Mouse (Mus musculus): ENCODE data around the gene Pafah1b3.

Gene Pafah1b3

GRCm38 (mm10) chr7:25282731-25283211 lies 15.0 kb downstream of the Pafah1b3 start:
- peak; percentile 50 for DNase-seq (ENCODE audit: extremely low read depth, insufficient read length, low spot score)

- peak; percentile 99 for DNase-seq (ENCODE audit: extremely low read depth, insufficient read length, low spot score)
These were observed 15.8 kb downstream of the Pafah1b3 start for GRCm38 (mm10) chr7:25281734-25282601.

- no peak for DNase-seq (ENCODE audit: extremely low read depth, insufficient read length, low spot score)
These were observed 16.5 kb downstream of the Pafah1b3 start for GRCm38 (mm10) chr7:25281166-25281733.

GRCm38 (mm10) chr7:25279861-25280791 lies 17.7 kb downstream of the Pafah1b3 start:
- DNase-seq (ENCODE audit: extremely low read depth, insufficient read length, low spot score), result peak; percentile 77

DNA sequence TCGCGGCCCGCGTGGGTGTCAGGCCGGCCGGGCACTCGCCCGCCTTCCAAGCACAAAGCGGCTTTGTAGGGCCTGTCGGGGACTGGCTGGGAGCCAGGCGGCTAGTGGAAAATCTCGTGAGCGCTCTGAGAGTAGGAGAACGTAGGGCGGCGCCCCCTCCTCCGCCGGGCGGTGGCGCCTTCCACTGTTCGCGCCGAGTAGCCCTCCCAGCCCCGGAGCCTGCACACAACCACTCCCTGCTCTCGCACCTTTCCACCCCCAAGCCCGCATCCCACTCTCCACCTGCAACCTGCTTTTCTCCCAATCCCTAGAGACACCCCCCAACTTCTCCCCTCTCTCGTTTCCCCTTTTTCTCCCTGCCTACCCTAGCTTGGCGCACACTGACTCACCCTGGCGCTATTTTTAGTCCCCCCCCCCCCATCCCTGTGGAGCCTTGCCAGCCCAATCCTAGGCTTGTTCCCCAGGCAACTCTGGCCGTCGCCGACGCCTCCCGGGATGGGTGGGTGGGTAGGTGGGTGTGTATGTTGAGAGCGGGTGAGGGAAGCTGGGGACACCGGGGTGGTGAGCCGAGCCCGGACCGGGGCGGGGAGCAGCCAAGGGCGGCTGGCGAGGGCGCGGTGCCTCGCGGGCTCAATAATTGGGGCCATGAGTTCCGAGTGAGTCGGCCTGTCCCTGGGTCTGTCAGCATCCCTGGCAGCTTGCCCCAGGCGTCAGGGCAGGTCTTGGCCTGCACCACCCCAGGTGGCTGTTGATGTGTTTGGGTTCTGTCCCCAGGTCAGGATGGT lies 18.5 kb downstream of the Pafah1b3 start:
- peak; percentile 89 for DNase-seq (ENCODE audit: extremely low read depth, insufficient read length, low spot score)

DNA sequence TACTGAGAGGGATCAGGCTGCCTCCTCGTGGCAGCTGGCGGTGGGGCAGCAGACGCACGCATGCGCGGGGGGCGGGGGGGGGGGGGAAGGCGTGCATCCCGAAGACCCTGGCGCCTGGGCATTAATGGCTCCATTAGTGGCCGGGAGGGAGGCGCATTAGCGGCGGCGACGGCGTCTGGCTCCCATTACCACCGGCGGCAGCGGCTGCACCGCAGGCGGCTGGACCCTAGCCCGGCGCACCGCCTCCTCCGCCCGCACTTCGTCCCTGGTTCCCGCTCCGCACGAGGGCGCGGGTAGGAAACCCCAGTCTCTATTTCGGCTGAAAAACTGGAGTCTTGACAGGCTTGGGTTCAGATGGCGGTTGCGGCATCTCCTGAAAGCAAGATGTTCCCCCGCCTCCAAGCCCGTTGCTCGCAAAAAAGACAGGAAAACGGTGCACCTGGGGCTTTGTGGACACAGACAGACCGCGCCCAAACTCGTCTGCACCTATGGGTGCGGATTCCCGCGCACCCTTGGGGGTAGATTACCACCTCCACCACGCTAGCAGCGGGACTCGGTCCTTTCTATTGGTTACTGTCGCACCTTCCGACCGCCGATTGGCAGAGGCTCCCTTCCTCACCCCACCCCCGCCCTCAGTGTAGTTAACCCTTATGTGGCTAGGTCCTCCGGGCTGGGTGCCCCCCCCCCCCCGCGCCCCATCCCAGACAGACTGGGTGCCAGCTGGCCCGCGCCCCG lies 19.3 kb downstream of the Pafah1b3 start:
- DNase-seq (ENCODE audit: extremely low read depth, insufficient read length, low spot score), result peak; percentile 95

DNA sequence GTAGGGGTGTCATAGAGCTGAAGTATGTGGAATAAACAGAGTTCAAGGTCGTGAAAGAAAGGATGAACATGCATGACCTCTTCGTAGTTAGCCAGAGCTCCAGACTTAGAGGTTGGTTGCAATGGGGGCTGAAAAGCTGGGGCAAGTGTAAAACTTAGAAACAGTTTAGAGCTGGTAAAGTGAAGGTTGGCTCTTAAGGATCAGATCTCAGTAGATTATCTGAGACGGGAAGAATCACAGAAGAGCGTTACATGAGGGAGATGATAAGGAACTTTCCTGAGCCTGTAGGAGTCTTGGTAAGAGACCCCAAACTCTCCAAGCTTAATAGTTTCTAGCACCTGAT lies 19.8 kb downstream of the Pafah1b3 start:
- no peak for DNase-seq (ENCODE audit: extremely low read depth, insufficient read length, low spot score)

- DNase-seq (ENCODE audit: extremely low read depth, insufficient read length, low spot score), result no peak
These were observed 20.4 kb downstream of the Pafah1b3 start for GRCm38 (mm10) chr7:25277405-25277804.

DNA sequence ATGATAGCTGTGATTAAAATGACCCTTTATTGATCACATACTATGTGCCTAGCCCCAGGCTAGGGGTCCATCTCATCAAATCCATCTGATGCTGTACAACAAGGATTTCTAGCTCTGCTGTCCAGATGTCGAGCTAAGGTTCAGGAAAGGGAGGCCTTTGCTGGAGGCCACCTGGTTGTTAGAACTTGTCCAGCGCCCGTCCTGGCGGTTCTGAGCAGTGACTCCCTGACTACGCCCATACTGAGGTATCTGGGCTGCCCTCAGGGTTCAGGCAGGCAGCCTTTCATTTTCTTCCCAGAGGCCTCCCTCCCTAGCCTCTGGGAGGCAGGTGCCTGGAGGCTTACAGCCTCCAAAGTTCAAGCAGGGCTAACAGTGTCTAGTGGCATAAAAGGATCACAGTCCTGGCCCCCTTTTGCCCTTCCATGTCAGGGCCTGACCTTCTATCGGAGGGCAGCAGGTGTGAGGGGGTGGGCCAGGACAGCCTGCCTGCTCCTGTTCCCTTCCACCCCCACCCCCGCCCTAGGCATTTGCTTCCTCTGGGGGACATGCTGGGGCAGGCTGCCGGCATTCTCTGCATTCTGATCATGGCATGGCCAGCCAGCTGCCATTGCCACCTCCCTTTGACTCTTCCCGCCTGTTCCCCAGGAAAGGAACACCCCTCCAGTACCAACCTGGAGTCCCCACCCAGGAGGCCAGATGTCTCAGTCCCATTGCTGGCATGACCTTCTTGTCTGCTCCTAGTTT lies 22.1 kb downstream of the Pafah1b3 start:
- no peak for DNase-seq (ENCODE audit: extremely low read depth, insufficient read length, low spot score)

GRCm38 (mm10) chr7:25274996-25275395 lies 22.8 kb downstream of the Pafah1b3 start:
- no peak for DNase-seq (ENCODE audit: extremely low read depth, insufficient read length, low spot score)

DNA sequence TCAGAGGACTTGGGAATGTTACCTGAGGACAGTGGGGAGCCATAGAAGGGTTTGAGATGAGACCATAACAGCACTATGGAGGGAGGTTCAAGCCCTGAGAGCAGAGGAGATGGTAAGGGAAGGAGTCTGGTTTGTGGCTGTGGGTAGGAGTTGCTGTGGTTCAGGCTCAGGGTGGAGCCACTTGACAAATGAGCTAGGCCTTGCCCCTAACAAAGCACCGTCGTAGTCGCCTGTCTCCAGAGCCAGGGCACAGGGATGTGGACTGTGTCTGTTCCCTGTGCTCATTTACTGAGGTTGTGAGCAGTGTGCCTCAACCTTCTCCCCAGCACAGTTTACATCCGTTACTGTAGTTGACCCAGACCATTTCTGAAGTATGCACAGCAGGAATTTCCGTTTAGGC lies 23.2 kb downstream of the Pafah1b3 start:
- no peak for DNase-seq (ENCODE audit: extremely low read depth, insufficient read length, low spot score)

- no peak for DNase-seq (ENCODE audit: extremely low read depth, insufficient read length, low spot score)
These were observed 24.2 kb downstream of the Pafah1b3 start for GRCm38 (mm10) chr7:25273259-25274241.

DNA sequence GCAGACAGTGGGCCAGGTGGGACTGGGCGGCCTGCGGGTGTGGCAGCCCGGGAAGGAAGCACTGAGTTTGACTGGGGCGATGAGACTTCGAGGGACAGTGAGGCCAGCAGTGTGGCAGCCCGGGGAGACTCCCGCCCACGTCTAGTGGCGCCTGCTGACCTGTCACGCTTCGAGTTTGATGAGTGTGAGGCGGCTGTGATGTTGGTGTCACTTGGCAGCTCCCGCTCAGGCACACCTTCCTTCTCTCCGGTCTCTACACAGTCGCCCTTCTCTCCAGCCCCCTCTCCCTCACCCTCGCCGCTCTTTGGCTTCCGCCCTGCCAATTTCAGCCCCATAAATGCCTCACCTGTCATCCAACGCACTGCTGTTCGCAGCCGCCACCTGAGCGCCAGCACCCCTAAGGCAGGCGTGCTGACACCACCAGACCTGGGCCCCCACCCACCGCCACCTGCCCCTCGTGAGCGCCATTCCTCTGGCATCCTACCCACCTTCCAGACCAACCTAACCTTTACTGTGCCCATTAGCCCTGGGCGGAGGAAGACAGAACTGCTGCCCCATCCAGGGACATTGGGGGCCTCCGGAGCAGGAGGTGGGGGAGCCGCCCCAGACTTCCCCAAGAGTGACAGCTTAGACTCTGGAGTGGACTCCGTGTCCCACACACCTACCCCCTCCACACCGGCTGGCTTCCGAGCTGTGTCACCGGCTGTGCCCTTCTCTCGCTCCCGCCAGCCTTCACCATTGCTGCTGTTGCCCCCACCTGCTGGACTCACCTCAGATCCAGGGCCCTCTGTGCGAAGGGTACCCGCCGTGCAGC lies 25.1 kb downstream of the Pafah1b3 start:
- no peak for DNase-seq (ENCODE audit: extremely low read depth, insufficient read length, low spot score)

DNA sequence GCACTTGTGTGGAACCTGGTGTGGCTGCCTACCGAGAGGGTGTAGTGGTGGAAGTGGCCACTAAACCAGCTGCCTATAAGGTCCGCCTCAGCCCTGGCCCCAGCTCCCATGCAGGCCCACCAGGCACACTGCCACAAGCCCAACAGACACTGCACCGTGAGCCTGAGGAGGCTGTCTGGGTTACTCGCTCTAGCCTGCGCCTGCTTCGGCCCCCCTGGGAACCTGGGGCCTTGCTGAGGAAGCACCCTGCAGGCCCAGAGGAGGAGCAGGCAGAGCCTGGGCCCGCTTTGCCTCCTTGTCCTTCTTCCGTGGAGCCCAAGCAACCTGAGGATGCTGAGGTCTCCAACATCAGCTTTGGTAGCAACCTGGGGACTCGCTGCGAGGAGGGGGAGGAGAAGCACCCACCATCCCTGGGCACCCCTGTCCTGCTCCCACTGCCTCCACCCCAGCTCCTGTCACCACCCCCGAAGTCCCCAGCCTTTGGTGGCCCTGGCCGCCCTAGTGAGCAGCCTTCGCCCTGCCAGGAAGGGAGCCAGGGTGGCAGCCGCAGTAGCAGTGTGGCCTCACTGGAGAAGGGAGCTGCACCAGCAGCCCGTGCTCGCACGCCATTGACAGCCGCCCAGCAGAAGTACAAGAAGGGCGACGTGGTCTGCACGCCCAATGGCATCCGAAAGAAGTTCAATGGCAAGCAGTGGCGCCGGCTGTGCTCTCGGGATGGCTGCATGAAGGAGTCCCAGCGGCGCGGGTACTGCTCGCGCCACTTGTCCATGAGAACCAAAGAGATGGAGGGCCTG lies 25.9 kb downstream of the Pafah1b3 start:
- no peak for DNase-seq (ENCODE audit: extremely low read depth, insufficient read length, low spot score)

DNA sequence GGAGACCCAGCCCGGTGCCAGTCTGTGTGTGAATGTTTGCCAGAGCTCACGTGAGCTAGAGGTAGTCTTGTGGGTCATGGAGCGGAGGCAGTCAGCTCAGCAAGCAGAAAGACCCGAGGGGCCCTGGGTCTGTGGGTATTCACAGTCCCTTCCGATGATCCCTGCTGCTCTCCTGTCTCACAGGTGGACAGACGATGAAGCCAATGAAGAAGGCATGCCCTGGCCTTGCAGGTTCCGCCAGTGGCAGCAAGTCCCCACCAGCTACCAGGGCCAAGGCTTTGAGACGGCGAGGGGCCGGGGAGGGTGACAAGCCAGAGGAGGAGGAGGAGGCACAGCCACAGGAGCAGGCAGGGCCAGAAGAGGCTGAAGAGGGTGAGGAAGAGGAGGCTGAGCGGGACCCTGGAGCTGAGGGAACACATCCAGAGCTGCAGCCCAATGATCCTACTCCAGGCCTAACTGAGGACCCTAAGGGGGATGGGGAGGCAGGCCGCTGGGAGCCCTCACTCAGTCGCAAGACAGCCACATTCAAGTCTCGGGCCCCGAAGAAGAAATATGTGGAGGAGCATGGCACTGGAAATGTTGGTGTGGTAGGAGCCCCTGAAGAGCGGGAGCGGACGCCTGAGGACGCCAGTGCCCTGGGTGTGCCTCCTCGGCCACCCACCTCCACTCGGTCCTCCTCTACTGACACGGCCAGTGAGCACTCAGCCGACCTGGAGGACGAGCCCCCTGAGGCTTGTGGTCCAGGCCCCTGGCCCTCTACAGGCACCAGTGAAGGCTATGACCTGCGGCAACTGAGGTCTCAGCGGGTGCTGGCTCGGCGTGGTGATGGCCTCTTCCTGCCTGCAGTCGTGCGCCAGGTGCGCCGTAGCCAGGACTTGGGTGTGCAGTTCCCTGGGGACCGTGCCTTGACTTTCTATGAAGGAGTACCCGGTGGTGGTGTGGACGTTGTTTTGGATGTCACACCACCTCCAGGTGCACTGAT lies 26.8 kb downstream of the Pafah1b3 start:
- DNase-seq (ENCODE audit: extremely low read depth, insufficient read length, low spot score), result no peak

Measured in 3134 (cell line).